Mouse (Mus musculus): ENCODE data around the gene Vmn2r42. TPM values are rescaled to one million over a fixed set of nuclear protein-coding genes. Genes with fewer than 3 reads are reported as not detected.
"Not testable (repeated sequence)": the region's sequence is repeated elsewhere in the genome, so short reads cannot be mapped to it uniquely, and the experiment has no call there.

Vmn2r42 gene
- not detected in 2 replicates for polyA plus RNA-seq (2015; fragmentation: Nextera tagmentation; extraction: Ambion mirVana)

DNA sequence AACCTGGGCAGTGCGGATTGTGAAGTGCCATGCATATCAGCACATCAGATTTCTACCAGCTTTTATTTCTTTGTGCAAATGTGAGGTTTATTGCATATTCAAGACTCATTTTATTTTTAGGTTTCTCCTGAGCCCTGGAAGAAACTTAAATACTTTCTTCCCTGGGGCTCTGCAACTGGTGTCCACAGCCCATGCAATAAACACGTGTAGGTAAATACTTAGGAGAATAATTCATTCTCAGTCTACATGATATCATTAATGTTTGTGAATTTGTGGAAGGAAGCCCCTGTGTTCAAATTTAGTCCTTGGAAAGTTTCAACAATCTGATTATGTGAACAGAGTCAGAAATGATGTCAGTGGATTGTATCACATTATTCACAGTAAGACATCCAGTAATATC, at the start of gene Vmn2r42:
TSS of gene Vmn2r42 (minus strand) at position 101 of the 400 bp plus-strand sequence.
- WGBS = no CpG with 5 or more reads among the region's 2 CpGs
- not testable (repeated sequence) for H3K27me3 ChIP-seq (replicated peaks; ENCODE audit: control insufficient read depth, insufficient read depth, low read length); H3K9me3 ChIP-seq (ENCODE audit: control insufficient read depth); H3K4me2 ChIP-seq (replicated peaks; ENCODE audit: low read depth); H3K27ac ChIP-seq (ENCODE audit: low read depth, low read length); ATAC-seq; H3K4me1 ChIP-seq (replicated peaks; ENCODE audit: control insufficient read depth, insufficient read depth, low read length); H3K9ac ChIP-seq (ENCODE audit: low read depth, low read length); H3K4me3 ChIP-seq (ENCODE audit: low read depth, low read length); H3K36me3 ChIP-seq (ENCODE audit: control insufficient read depth, insufficient read depth)

DNA sequence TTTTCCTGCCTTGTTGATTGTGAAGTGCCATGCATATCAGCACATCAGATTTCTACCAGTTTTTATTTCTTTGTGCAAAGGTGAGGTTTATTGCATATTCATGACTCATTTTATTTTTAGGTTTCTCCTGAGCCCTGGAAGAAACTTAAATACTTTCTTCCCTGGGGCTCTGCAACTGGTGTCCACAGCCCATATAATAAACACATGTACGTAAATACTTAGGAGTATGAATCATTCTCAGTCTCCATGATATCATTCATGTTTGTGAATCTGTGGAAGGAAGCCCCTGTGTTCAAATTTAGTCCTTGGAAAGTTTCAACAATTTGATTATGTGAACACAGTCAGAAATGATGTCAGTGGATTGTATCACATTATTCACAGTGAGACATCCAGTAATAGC, 38.6 kb downstream of the Vmn2r42 start, which contains the start of gene Vmn2r41:
TSS of gene Vmn2r41 (minus strand) at position 101 of the 400 bp plus-strand sequence.
- not testable (repeated sequence) for H3K36me3 ChIP-seq (ENCODE audit: control insufficient read depth, insufficient read depth); ATAC-seq; H3K27me3 ChIP-seq (replicated peaks; ENCODE audit: control insufficient read depth, insufficient read depth, low read length); H3K27ac ChIP-seq (ENCODE audit: low read depth, low read length); H3K9ac ChIP-seq (ENCODE audit: low read depth, low read length); H3K4me3 ChIP-seq (ENCODE audit: low read depth, low read length); H3K4me2 ChIP-seq (replicated peaks; ENCODE audit: low read depth); H3K4me1 ChIP-seq (replicated peaks; ENCODE audit: control insufficient read depth, insufficient read depth, low read length); H3K9me3 ChIP-seq (ENCODE audit: control insufficient read depth)
- no CpG with 5 or more reads among the region's 1 CpGs for WGBS

Other genes with a start within 250 kb of the Vmn2r42 start
- gene Vmn2r41, start 38.7 kb downstream of the Vmn2r42 start, polyA plus RNA-seq (2015; fragmentation: Nextera tagmentation; extraction: Ambion mirVana) = not detected in 2 replicates
- not detected in 2 replicates for gene Vmn2r43, start 60.3 kb upstream of the Vmn2r42 start, polyA plus RNA-seq (2015; fragmentation: Nextera tagmentation; extraction: Ambion mirVana)
- not detected in 2 replicates for gene Vmn2r44, start 183.0 kb upstream of the Vmn2r42 start, polyA plus RNA-seq (2015; fragmentation: Nextera tagmentation; extraction: Ambion mirVana)